Mouse (Mus musculus): ENCODE data around the gene Kansl1. TPM values are rescaled to one million over a fixed set of nuclear protein-coding genes. Genes with fewer than 3 reads are reported as not detected.

Kansl1 gene
- polyA plus RNA-seq, 1 experiment, result 93.0 TPM

- Histone ChIP-seq H3K4me1 (ENCODE audit: control insufficient read depth, insufficient read depth, insufficient read length) (no peaks in the 10 kb centered on the region), H3K4me3 (ENCODE audit: extremely low read depth, insufficient read depth, insufficient read length) (no peak overlapping the region), H3K27me3 (ENCODE audit: control insufficient read depth, insufficient read depth, low read length) (no peaks in the 10 kb centered on the region), H3K36me3 (ENCODE audit: control insufficient read depth, insufficient read depth, low read length) (peaks cover 41% of the 10 kb centered on the region), H3K27ac (ENCODE audit: insufficient read depth, low read length) (no peak overlapping the region)
- DNase-seq (ENCODE audit: low read depth in 1 of 2, low spot score in 2 of 2), result no peak
- WGBS, result 94% methylated on average over 13 of the region's 13 CpGs
- TF ChIP-seq CTCF (IDR thresholded peaks at IDR 0.05; ENCODE audit: extremely low read depth, insufficient read depth, insufficient read length, insufficient replicate concordance) (no peak), POLR2A (IDR thresholded peaks at IDR 0.05; ENCODE audit: low read depth, low read length) (no peak)
Observed at GRCm38 (mm10) chr11:104334946-104335345, 133.7 kb downstream of the Kansl1 start.

GRCm38 (mm10) chr11:104334115-104334514, 134.5 kb downstream of the Kansl1 start:
- WGBS, result 81% methylated on average over 5 of the region's 5 CpGs
- Histone ChIP-seq H3K4me3 (ENCODE audit: extremely low read depth, insufficient read depth, insufficient read length) (no peak overlapping the region), H3K36me3 (ENCODE audit: control insufficient read depth, insufficient read depth, low read length) (peaks cover 36% of the 10 kb centered on the region), H3K27ac (ENCODE audit: insufficient read depth, low read length) (no peak overlapping the region), H3K27me3 (ENCODE audit: control insufficient read depth, insufficient read depth, low read length) (no peaks in the 10 kb centered on the region), H3K4me1 (ENCODE audit: control insufficient read depth, insufficient read depth, insufficient read length) (no peaks in the 10 kb centered on the region)
- DNase-seq (ENCODE audit: low read depth in 1 of 2, low spot score in 2 of 2), result no peak
- no peak for TF ChIP-seq POLR2A (IDR thresholded peaks at IDR 0.05; ENCODE audit: low read depth, low read length)
- TF ChIP-seq CTCF (IDR thresholded peaks at IDR 0.05; ENCODE audit: extremely low read depth, insufficient read depth, insufficient read length, insufficient replicate concordance), result no peak

GRCm38 (mm10) chr11:104332105-104332504, 136.6 kb downstream of the Kansl1 start:
- H3K4me3 ChIP-seq (ENCODE audit: extremely low read depth, insufficient read depth, insufficient read length), result no peak overlapping the region
- peaks cover 26% of the 10 kb centered on the region for H3K36me3 ChIP-seq (ENCODE audit: control insufficient read depth, insufficient read depth, low read length)
- 93% methylated on average over 5 of the region's 5 CpGs for WGBS

GRCm38 (mm10) chr11:104331208-104331607, 137.5 kb downstream of the Kansl1 start:
- no peaks in the 10 kb centered on the region for H3K27me3 ChIP-seq (ENCODE audit: control insufficient read depth, insufficient read depth, low read length)
- no peak overlapping the region for H3K27ac ChIP-seq (ENCODE audit: insufficient read depth, low read length)
- no peak overlapping the region for H3K4me3 ChIP-seq (ENCODE audit: extremely low read depth, insufficient read depth, insufficient read length)
- no peaks in the 10 kb centered on the region for H3K4me1 ChIP-seq (ENCODE audit: control insufficient read depth, insufficient read depth, insufficient read length)
- no peak for TF ChIP-seq POLR2A (IDR thresholded peaks at IDR 0.05; ENCODE audit: low read depth, low read length)
- TF ChIP-seq CTCF (IDR thresholded peaks at IDR 0.05; ENCODE audit: extremely low read depth, insufficient read depth, insufficient read length, insufficient replicate concordance), result no peak
- H3K36me3 ChIP-seq (ENCODE audit: control insufficient read depth, insufficient read depth, low read length), result peaks cover 22% of the 10 kb centered on the region
- DNase-seq (ENCODE audit: low read depth in 1 of 2, low spot score in 2 of 2), result no peak
- 86% methylated on average over 3 of the region's 3 CpGs for WGBS

More at GRCm38 (mm10) chr11:104332105-104332504, 136.6 kb downstream of the Kansl1 start:
- Histone ChIP-seq H3K4me1 (ENCODE audit: control insufficient read depth, insufficient read depth, insufficient read length) (no peaks in the 10 kb centered on the region), H3K27me3 (ENCODE audit: control insufficient read depth, insufficient read depth, low read length) (no peaks in the 10 kb centered on the region), H3K27ac (ENCODE audit: insufficient read depth, low read length) (no peak overlapping the region)
- DNase-seq (ENCODE audit: low read depth in 1 of 2, low spot score in 2 of 2), result no peak
- no peak for TF ChIP-seq CTCF (IDR thresholded peaks at IDR 0.05; ENCODE audit: extremely low read depth, insufficient read depth, insufficient read length, insufficient replicate concordance)
- TF ChIP-seq POLR2A (IDR thresholded peaks at IDR 0.05; ENCODE audit: low read depth, low read length), result no peak

GRCm38 (mm10) chr11:104330151-104330550, 138.5 kb downstream of the Kansl1 start:
- Histone ChIP-seq H3K27me3 (ENCODE audit: control insufficient read depth, insufficient read depth, low read length) (no peaks in the 10 kb centered on the region), H3K36me3 (ENCODE audit: control insufficient read depth, insufficient read depth, low read length) (peaks cover 14% of the 10 kb centered on the region), H3K4me1 (ENCODE audit: control insufficient read depth, insufficient read depth, insufficient read length) (no peaks in the 10 kb centered on the region), H3K27ac (ENCODE audit: insufficient read depth, low read length) (no peak overlapping the region), H3K4me3 (ENCODE audit: extremely low read depth, insufficient read depth, insufficient read length) (no peak overlapping the region)
- no peak for DNase-seq (ENCODE audit: low read depth in 1 of 2, low spot score in 2 of 2)
- 84% methylated on average over 4 of the region's 4 CpGs for WGBS
- TF ChIP-seq CTCF (IDR thresholded peaks at IDR 0.05; ENCODE audit: extremely low read depth, insufficient read depth, insufficient read length, insufficient replicate concordance) (no peak), POLR2A (IDR thresholded peaks at IDR 0.05; ENCODE audit: low read depth, low read length) (no peak)

GRCm38 (mm10) chr11:104329185-104329926, 139.3 kb downstream of the Kansl1 start:
- H3K4me3 ChIP-seq (ENCODE audit: extremely low read depth, insufficient read depth, insufficient read length), result no peak overlapping the region
- no peak overlapping the region for H3K27ac ChIP-seq (ENCODE audit: insufficient read depth, low read length)
- TF ChIP-seq POLR2A (IDR thresholded peaks at IDR 0.05; ENCODE audit: low read depth, low read length) (no peak), CTCF (IDR thresholded peaks at IDR 0.05; ENCODE audit: extremely low read depth, insufficient read depth, insufficient read length, insufficient replicate concordance) (no peak)
- H3K4me1 ChIP-seq (ENCODE audit: control insufficient read depth, insufficient read depth, insufficient read length), result no peaks in the 10 kb centered on the region
- peaks cover 7% of the 10 kb centered on the region for H3K36me3 ChIP-seq (ENCODE audit: control insufficient read depth, insufficient read depth, low read length)
- 88% methylated on average over 11 of the region's 11 CpGs for WGBS
- no peak for DNase-seq (ENCODE audit: low read depth in 1 of 2, low spot score in 2 of 2)
- H3K27me3 ChIP-seq (ENCODE audit: control insufficient read depth, insufficient read depth, low read length), result no peaks in the 10 kb centered on the region

- Histone ChIP-seq H3K4me1 (ENCODE audit: control insufficient read depth, insufficient read depth, insufficient read length) (no peaks in the 10 kb centered on the region), H3K27me3 (ENCODE audit: control insufficient read depth, insufficient read depth, low read length) (no peaks in the 10 kb centered on the region), H3K27ac (ENCODE audit: insufficient read depth, low read length) (no peak overlapping the region), H3K36me3 (ENCODE audit: control insufficient read depth, insufficient read depth, low read length) (no peaks in the 10 kb centered on the region), H3K4me3 (ENCODE audit: extremely low read depth, insufficient read depth, insufficient read length) (no peak overlapping the region)
- 89% methylated on average over 6 of the region's 6 CpGs for WGBS
- TF ChIP-seq POLR2A (IDR thresholded peaks at IDR 0.05; ENCODE audit: low read depth, low read length) (no peak), CTCF (IDR thresholded peaks at IDR 0.05; ENCODE audit: extremely low read depth, insufficient read depth, insufficient read length, insufficient replicate concordance) (no peak)
- DNase-seq (ENCODE audit: low read depth in 1 of 2, low spot score in 2 of 2), result no peak
Observed at GRCm38 (mm10) chr11:104327946-104328345, 140.7 kb downstream of the Kansl1 start.

All from spleen, adult 2 months (tissue).